Mouse (Mus musculus) lung, postnatal 25 days (tissue): ENCODE results near the gene Bex2.
"Not testable (repeated sequence)": the region's sequence is repeated elsewhere in the genome, so short reads cannot be mapped to it uniquely, and the experiment has no call there.

Experiments
- DNase-seq: peaks from one replicate; pipeline ENCODE4 v3.0.0; 2022; ENCODE audit warnings: low spot score

The Bex2 gene

DNA sequence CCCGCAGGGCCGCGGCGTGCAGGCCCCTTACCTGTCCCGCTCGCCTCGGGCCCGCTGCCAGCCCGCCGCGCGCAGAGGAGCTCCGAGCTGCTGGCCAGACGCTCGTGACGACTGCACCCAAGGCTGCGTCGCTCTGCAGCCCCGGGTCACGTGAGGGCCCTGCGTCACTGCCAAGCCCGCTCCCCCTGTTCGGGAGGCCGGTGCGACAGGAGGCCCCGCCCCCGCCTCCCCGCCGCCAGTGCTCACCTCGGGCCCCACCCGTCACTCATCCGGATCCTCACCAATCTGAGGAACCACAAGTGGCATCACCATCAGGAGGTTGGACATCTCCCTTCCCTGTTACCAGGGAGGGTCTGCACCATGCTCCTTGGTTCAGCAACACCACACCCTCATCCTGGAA, at the start of gene Bex2:
Gene Bex2, minus strand, starts transcription at position 217 of the 400 bp plus-strand sequence.
- not testable (repeated sequence) for DNase-seq

GRCm38 (mm10) chrX:136115419-136115961, 47.5 kb upstream of the Bex2 start:
- DNase-seq, result no peak

- DNase-seq, result no peak
Observed at GRCm38 (mm10) chrX:136115015-136115414, 47.0 kb upstream of the Bex2 start.

DNA sequence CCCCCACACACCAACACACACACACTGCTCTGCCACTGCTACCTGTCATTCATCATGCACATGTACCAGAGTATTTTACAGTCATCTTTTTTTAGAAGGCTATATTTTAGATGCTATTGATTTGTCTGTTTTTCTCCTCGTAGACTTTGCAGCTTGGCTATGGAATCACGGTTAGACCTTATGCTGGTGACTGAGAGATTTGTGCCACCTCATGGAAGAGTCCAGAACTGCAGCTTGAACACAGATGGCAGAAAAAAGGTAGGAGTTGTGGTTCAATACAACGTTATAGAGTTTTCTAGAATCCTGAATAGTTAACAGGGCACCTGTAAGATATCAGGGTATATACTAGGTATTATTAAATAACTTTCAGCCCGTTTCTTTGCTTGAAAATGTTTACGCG, 39.9 kb upstream of the Bex2 start:
- DNase-seq, result peak; percentile 41

GRCm38 (mm10) chrX:136104724-136105088, 36.7 kb upstream of the Bex2 start:
- DNase-seq, result no peak

GRCm38 (mm10) chrX:136104046-136104723, 36.1 kb upstream of the Bex2 start:
- DNase-seq, result no peak

DNA sequence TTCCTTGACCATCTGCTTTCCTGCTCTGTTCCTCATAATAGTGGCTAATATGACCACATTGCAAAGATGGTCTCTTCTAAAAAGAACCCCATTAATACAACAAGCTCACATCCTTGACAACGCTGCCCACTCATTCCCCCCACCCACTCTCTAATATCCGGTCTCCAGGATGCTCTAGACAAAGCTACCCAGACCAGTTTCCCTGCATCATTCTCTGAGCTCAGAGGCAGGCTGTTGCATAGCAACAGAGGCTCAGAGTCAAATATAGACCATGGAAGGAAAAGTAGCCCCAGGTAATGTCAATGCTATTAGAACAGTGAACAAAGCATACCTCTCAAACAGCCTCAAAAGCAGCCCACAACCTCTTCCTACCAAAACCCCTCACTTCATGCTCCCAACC, 26.4 kb upstream of the Bex2 start:
- DNase-seq, result no peak

DNA sequence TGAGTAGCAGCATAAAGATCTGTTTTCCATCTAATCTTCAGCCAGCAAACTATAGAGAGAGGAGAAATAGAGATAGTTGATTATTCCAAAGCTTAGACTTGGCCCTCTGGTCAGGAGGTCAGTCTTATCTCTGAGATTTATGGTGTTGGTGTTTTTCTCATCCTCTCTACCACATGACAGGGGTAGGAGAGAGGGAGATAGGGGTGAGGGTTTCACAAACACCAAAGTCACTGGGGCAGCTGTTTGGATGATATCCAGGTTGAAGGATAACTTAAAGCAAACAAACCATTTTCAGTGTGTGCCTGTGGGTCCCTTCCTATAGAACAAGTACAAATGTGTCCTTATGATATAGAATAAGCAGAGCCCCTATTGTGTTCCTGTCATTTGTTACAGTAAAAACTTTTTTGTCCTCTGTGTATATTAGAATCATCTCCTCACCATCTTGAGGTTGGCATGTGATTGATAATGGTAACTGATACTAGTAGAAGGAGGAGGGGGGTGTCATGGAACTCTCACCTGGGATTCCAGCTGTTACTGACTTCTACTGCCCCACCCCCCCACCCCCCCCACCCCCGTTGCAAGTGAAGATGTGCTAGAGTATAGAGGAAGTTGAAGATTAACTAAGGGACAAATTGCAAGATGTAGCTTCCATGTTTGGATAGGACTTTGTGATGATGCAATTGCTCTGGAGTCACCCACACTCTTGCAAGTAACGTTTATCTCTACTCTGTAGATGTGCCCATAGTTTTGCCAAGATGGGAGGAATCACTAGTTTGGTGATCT, 24.7 kb upstream of the Bex2 start:
- no peak for DNase-seq

GRCm38 (mm10) chrX:136085155-136085554, 17.1 kb upstream of the Bex2 start, which contains the start of gene Nxf3:
Nxf3 (minus strand) TSS chrX:136085255.
- no peak for DNase-seq

GRCm38 (mm10) chrX:136067201-136067991, 640 bp downstream of the Bex2 start:
- not testable (repeated sequence) for DNase-seq

DNA sequence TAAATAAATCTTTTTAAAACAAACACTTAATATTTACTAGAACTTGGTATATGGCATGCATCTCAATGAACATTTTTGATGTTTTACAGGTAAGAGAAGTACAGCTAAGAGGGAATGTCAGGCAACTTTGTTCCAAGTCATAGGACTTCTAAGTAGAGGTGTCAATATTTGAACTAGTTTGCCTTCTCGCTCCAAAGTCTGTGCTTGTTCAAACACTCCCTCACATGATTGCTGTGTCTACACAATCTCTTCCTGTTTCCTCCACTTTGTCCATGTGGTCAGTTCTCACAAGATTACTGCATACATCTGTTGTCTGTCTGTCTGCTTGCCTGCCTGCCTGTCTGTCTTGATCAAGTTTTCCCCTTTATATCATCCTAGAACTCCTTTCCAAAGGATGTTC, 7.3 kb downstream of the Bex2 start:
- DNase-seq, result peak; percentile 32

GRCm38 (mm10) chrX:136051219-136051618, 16.8 kb downstream of the Bex2 start:
- DNase-seq, result peak; percentile 53

- peak; percentile 63 for DNase-seq
Observed at GRCm38 (mm10) chrX:136047528-136047927, 20.5 kb downstream of the Bex2 start.

DNA sequence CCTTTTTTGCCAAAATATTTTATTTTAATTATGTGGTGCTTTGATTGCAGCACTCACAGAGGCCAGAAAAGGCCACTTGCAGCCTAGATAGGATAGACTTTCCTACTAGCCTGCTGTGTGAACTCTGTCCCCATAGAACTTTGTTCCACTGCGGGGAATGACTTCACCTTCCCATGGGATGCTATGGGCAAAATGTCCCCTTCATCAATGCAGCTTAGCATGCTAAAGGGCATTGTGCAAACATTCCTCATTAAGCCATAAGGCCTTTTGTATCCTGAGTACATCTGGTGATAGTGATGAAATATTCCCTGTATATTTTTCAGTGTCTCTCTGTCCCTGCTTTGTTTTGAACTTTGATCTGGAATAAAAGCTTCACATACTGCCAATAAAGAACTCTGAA, 24.3 kb downstream of the Bex2 start:
- no peak for DNase-seq

DNA sequence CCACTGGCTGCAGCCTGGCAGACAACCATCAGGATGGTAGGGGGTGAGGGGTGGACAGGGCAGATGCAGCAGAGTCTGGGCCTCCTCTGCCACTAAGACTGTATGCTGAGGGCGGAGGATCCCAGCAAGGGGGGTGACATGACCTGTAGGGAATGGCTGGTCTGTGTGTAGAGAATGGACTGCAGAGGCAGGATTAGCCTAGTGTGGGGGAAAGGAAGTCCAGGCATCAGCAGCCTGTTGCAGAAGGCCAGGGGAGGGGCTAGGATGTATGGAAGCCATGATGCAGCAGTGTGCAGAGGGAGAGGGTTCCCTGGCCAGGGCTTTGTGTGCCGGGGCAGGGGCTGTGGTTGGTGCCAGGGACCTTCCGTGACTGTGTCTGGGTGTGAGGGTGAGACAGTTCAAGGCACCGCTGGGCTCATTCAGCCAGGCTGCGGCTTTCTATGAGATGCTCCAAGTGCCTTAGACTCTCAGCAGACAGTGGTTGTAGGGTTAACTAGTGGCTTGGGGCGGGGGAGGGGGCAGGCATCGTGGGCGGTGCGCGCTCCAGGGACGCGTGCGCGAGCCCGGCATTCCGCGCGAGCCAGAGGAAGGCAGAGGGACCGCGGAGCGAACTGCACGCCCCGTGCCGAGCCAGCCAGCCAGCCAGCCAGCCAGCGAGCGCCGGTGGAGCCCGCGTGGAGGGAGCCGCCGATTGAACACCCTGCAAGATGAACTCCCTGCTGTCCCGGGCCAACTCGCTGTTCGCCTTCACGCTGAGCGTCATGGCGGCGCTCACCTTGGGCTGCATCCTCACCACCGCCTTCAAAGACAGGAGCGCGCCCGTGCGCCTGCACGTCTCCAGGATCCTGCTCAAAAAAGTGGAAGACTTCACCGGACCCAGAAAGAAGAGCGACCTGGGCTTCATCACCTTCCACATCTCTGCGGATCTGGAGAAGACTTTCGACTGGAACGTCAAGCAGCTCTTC, 35.0 kb downstream of the Bex2 start, which contains the start of gene Arxes1:
Gene Arxes1, plus strand, starts transcription at position 569 of the 965 bp plus-strand sequence.
- not testable (repeated sequence) for DNase-seq

GRCm38 (mm10) chrX:136030331-136030730, 37.7 kb downstream of the Bex2 start:
- no peak for DNase-seq
